Mouse (Mus musculus) MN1 (cell line): Measurements from ENCODE around the gene Krtcap2.
A peak's percentile ranks its signal among the peaks of the same experiment; 100 is the strongest.

Experiments used
- DNase-seq: peaks from one replicate; pipeline ENCODE4 v3.0.0-alpha.2; 2016; ENCODE audit warnings: low spot score

Krtcap2 gene

GRCm38 (mm10) chr3:89246261-89247100 lies 715 bp downstream of the Krtcap2 start, which contains the start of gene Trim46:
TSS of gene Trim46 (minus strand) at chr3:89246309.
- peak; percentile 95 for DNase-seq

- no peak for DNase-seq
Observed at GRCm38 (mm10) chr3:89247466-89247865, 1.7 kb downstream of the Krtcap2 start.

- peak; percentile 84 for DNase-seq
Observed at GRCm38 (mm10) chr3:89250435-89251040, 4.8 kb downstream of the Krtcap2 start.

GRCm38 (mm10) chr3:89251365-89251895 lies 5.7 kb downstream of the Krtcap2 start:
- DNase-seq, result peak; percentile 79

GRCm38 (mm10) chr3:89254994-89255393 lies 9.2 kb downstream of the Krtcap2 start:
- DNase-seq, result no peak

- no peak for DNase-seq
Observed at GRCm38 (mm10) chr3:89256177-89256576, 10.4 kb downstream of the Krtcap2 start.

GRCm38 (mm10) chr3:89259076-89259475 lies 13.3 kb downstream of the Krtcap2 start, which contains the start of gene Dpm3:
TSS of gene Dpm3 (plus strand) at chr3:89259358.
- DNase-seq, result no peak

- no peak for DNase-seq
Observed at GRCm38 (mm10) chr3:89260211-89260610, 14.4 kb downstream of the Krtcap2 start.

GRCm38 (mm10) chr3:89262417-89262816 lies 16.7 kb downstream of the Krtcap2 start:
- peak; percentile 49 for DNase-seq

GRCm38 (mm10) chr3:89266439-89266893 lies 20.7 kb downstream of the Krtcap2 start:
- peak; percentile 89 for DNase-seq

- DNase-seq, result no peak
Observed at GRCm38 (mm10) chr3:89268916-89269315, 23.1 kb downstream of the Krtcap2 start.

GRCm38 (mm10) chr3:89270051-89270755 lies 24.4 kb downstream of the Krtcap2 start, which contains the start of gene Slc50a1:
TSS of gene Slc50a1 (minus strand) at chr3:89270570.
- DNase-seq, result peak; percentile 61

GRCm38 (mm10) chr3:89270891-89271290 lies 25.1 kb downstream of the Krtcap2 start:
- peak; percentile 37 for DNase-seq

- DNase-seq, result peak; percentile 80
Observed at GRCm38 (mm10) chr3:89271760-89272159, 26.0 kb downstream of the Krtcap2 start.

- no peak for DNase-seq
Observed at GRCm38 (mm10) chr3:89276061-89276460, 30.3 kb downstream of the Krtcap2 start.

GRCm38 (mm10) chr3:89277281-89278021 lies 31.7 kb downstream of the Krtcap2 start:
- DNase-seq, result no peak

- DNase-seq, result no peak
Observed at GRCm38 (mm10) chr3:89278107-89278506, 32.3 kb downstream of the Krtcap2 start.

- no peak for DNase-seq
Observed at GRCm38 (mm10) chr3:89278643-89279042, 32.9 kb downstream of the Krtcap2 start.

- DNase-seq, result peak; percentile 86
Observed at GRCm38 (mm10) chr3:89279153-89279890, 33.6 kb downstream of the Krtcap2 start.

- peak; percentile 60 for DNase-seq
Observed at GRCm38 (mm10) chr3:89280050-89280605, 34.4 kb downstream of the Krtcap2 start.
